Mouse (Mus musculus): ENCODE data around the gene Smim15. TPM values are rescaled to one million over a fixed set of nuclear protein-coding genes. Genes with fewer than 3 reads are reported as not detected.
A peak's percentile ranks its signal among the peaks of the same experiment; 100 is the strongest.

Gene Smim15
- polyA plus RNA-seq, 1 experiment from 2014 or later = 39.3 TPM

DNA sequence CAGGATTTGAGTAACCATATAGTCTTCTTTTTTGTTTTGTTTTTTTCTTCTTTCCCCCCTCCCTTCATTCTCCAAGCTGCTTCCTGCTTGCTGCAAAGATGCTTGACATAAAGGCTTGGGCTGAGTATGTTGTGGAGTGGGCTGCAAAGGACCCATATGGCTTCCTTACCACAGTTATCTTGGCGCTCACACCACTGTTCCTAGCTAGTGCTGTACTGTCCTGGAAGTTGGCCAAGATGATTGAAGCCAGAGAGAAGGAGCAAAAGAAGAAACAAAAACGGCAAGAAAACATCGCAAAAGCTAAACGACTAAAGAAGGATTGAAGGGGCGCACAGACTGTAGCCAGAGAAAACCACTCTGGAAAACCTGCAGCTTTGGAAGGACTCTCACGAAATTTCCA, 3.1 kb downstream of the Smim15 start:
- no peaks in the 10 kb centered on the region for H3K9me3 ChIP-seq (ENCODE audit: control insufficient read depth, low read length)
- WGBS = 83% methylated on average over 6 of the region's 6 CpGs

GRCm38 (mm10) chr13:108056896-108057295, 12.7 kb downstream of the Smim15 start:
- Histone ChIP-seq H3K36me3 (ENCODE audit: control insufficient read depth, insufficient read depth, low read length) (no peaks in the 10 kb centered on the region), H3K4me3 (ENCODE audit: low read length) (no peak overlapping the region), H3K27ac (ENCODE audit: low read depth, low read length) (no peak overlapping the region), H3K9me3 (ENCODE audit: control insufficient read depth, low read length) (no peaks in the 10 kb centered on the region), H3K9ac (ENCODE audit: low read depth, low read length) (no peak overlapping the region), H3K4me1 (ENCODE audit: control insufficient read depth, insufficient read depth, low read depth, low read length) (peaks cover 3% of the 10 kb centered on the region), H3K27me3 (replicated peaks; ENCODE audit: control insufficient read depth, insufficient read depth, low read length) (no peaks in the 10 kb centered on the region), H3K4me2 (ENCODE audit: low read length) (no peak overlapping the region)
- no peak for ATAC-seq
- 81% methylated on average over 3 of the region's 3 CpGs for WGBS

More for the DNA sequence above, 3.1 kb downstream of the Smim15 start:
- H3K4me2 ChIP-seq (ENCODE audit: low read length) = no peak overlapping the region
- no peaks in the 10 kb centered on the region for H3K27me3 ChIP-seq (replicated peaks; ENCODE audit: control insufficient read depth, insufficient read depth, low read length)
- no peak overlapping the region for H3K4me3 ChIP-seq (ENCODE audit: low read length)
- no peak for ATAC-seq
- H3K27ac ChIP-seq (ENCODE audit: low read depth, low read length) = no peak overlapping the region
- peaks cover 13% of the 10 kb centered on the region for H3K4me1 ChIP-seq (ENCODE audit: control insufficient read depth, insufficient read depth, low read depth, low read length)
- H3K9ac ChIP-seq (ENCODE audit: low read depth, low read length) = no peak overlapping the region
- no peaks in the 10 kb centered on the region for H3K36me3 ChIP-seq (ENCODE audit: control insufficient read depth, insufficient read depth, low read length)

- H3K4me1 ChIP-seq (ENCODE audit: control insufficient read depth, insufficient read depth, low read depth, low read length) = peaks cover 3% of the 10 kb centered on the region
- no peaks in the 10 kb centered on the region for H3K27me3 ChIP-seq (replicated peaks; ENCODE audit: control insufficient read depth, insufficient read depth, low read length)
- no peak overlapping the region for H3K4me3 ChIP-seq (ENCODE audit: low read length)
- H3K9ac ChIP-seq (ENCODE audit: low read depth, low read length) = no peak overlapping the region
- peak; percentile 50; the same call in 1 of the 2 replicates for ATAC-seq
- H3K27ac ChIP-seq (ENCODE audit: low read depth, low read length) = no peak overlapping the region
- no peaks in the 10 kb centered on the region for H3K36me3 ChIP-seq (ENCODE audit: control insufficient read depth, insufficient read depth, low read length)
- H3K9me3 ChIP-seq (ENCODE audit: control insufficient read depth, low read length) = no peaks in the 10 kb centered on the region
- H3K4me2 ChIP-seq (ENCODE audit: low read length) = no peak overlapping the region
- WGBS = 21% methylated on average over 7 of the region's 7 CpGs
These were observed 16.1 kb downstream of the Smim15 start for GRCm38 (mm10) chr13:108060286-108060885.

- Histone ChIP-seq H3K9me3 (ENCODE audit: control insufficient read depth, low read length) (no peaks in the 10 kb centered on the region), H3K9ac (ENCODE audit: low read depth, low read length) (no peak overlapping the region), H3K4me1 (ENCODE audit: control insufficient read depth, insufficient read depth, low read depth, low read length) (peaks cover 3% of the 10 kb centered on the region), H3K36me3 (ENCODE audit: control insufficient read depth, insufficient read depth, low read length) (no peaks in the 10 kb centered on the region), H3K27ac (ENCODE audit: low read depth, low read length) (no peak overlapping the region), H3K27me3 (replicated peaks; ENCODE audit: control insufficient read depth, insufficient read depth, low read length) (no peaks in the 10 kb centered on the region), H3K4me2 (ENCODE audit: low read length) (no peak overlapping the region), H3K4me3 (ENCODE audit: low read length) (no peak overlapping the region)
- ATAC-seq = no peak
- 37% methylated on average over 8 of the region's 8 CpGs for whole genome bisulfite sequencing
These were observed 16.8 kb downstream of the Smim15 start for GRCm38 (mm10) chr13:108060936-108061578.

DNA sequence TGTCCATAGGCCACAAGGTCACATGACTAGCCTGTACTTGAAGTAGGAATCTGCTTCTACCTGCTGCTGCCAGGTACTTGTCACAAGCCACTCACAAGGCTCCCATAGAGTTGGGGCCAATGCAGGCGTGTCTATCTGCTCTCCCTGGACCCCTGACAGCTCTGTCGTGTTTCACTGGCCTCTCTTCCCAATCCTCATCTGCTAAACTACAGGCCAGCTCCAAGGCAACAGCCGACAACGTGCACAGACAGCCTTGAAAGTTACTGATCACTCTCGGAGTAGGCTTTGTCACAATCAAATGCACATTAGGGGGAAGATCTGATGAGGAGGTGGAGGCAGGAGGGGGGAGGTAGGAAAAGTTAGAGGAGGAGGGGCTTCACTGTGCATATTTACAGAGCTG, 18.7 kb downstream of the Smim15 start:
- H3K27me3 ChIP-seq (replicated peaks; ENCODE audit: control insufficient read depth, insufficient read depth, low read length) = no peaks in the 10 kb centered on the region
- H3K36me3 ChIP-seq (ENCODE audit: control insufficient read depth, insufficient read depth, low read length) = no peaks in the 10 kb centered on the region
- WGBS = 46% methylated on average over 5 of the region's 5 CpGs
- H3K4me3 ChIP-seq (ENCODE audit: low read length) = no peak overlapping the region
- H3K27ac ChIP-seq (ENCODE audit: low read depth, low read length) = no peak overlapping the region
- no peak overlapping the region for H3K4me2 ChIP-seq (ENCODE audit: low read length)
- no peak for ATAC-seq
- no peaks in the 10 kb centered on the region for H3K9me3 ChIP-seq (ENCODE audit: control insufficient read depth, low read length)
- H3K4me1 ChIP-seq (ENCODE audit: control insufficient read depth, insufficient read depth, low read depth, low read length) = peaks cover 3% of the 10 kb centered on the region
- H3K9ac ChIP-seq (ENCODE audit: low read depth, low read length) = no peak overlapping the region

DNA sequence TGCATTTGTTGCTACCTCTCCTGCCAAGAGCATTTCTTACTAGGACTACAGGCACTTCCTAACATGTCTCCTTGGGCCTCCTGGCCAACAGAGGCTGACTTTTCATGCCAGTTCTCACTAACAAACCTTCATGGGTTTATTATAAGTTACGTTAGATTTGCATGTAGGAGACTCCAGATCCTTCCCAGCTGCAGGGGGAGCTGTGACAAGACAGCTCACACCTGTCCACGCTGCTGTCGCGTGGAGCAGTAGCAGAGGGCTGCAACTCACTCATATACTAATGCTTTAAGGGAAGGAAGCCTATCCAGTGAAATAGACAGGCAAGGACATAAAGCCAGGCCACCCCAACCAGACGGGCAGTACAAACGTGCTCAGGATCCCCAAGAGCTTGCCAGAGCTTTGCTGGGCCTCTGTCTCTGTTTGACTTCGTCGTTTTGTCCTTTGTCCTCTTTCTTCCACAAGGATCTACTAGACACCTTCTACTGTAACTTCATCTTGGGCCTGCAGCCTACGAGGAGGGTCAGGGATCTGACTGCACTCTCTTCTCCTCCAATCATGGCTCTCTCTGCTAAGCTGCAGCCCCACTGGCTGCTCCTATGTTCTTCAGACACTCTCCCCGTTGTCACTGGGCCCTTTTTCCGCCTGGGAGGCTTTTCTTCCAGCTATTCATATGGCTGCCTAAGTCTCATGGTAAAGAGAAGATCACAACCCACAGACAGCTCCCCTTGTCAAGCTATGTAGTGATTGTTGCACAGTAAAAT, 19.3 kb downstream of the Smim15 start:
- no peak overlapping the region for H3K9ac ChIP-seq (ENCODE audit: low read depth, low read length)
- WGBS = 50% methylated on average over 11 of the region's 11 CpGs
- no peaks in the 10 kb centered on the region for H3K9me3 ChIP-seq (ENCODE audit: control insufficient read depth, low read length)
- no peak for ATAC-seq
- H3K36me3 ChIP-seq (ENCODE audit: control insufficient read depth, insufficient read depth, low read length) = no peaks in the 10 kb centered on the region
- no peaks in the 10 kb centered on the region for H3K27me3 ChIP-seq (replicated peaks; ENCODE audit: control insufficient read depth, insufficient read depth, low read length)
- no peak overlapping the region for H3K27ac ChIP-seq (ENCODE audit: low read depth, low read length)
- H3K4me2 ChIP-seq (ENCODE audit: low read length) = no peak overlapping the region
- no peak overlapping the region for H3K4me3 ChIP-seq (ENCODE audit: low read length)
- H3K4me1 ChIP-seq (ENCODE audit: control insufficient read depth, insufficient read depth, low read depth, low read length) = peaks cover 3% of the 10 kb centered on the region

DNA sequence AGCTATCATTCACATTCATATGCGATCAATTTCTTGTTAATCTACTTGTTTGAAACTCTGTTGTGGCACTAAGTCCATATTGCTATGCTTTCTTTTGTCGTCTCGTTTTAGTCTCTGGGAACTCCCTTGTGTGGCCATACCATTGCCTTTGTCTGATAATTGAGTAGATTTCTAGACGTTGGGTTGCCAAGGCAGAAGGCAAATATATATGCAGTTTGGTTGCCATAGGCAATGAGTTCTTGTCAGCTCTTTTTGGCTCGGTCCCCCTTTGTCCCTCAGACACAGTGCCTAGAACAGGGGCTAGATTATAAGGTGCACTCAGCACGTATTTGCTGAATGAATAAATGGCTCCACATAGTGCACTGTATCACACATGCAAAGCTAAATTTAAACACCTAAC, 20.1 kb downstream of the Smim15 start:
- ATAC-seq = no peak
- H3K27me3 ChIP-seq (replicated peaks; ENCODE audit: control insufficient read depth, insufficient read depth, low read length) = no peaks in the 10 kb centered on the region
- H3K27ac ChIP-seq (ENCODE audit: low read depth, low read length) = no peak overlapping the region
- H3K9ac ChIP-seq (ENCODE audit: low read depth, low read length) = no peak overlapping the region
- WGBS = 26% methylated on average over 6 of the region's 6 CpGs
- no peak overlapping the region for H3K4me3 ChIP-seq (ENCODE audit: low read length)
- no peaks in the 10 kb centered on the region for H3K9me3 ChIP-seq (ENCODE audit: control insufficient read depth, low read length)
- no peaks in the 10 kb centered on the region for H3K36me3 ChIP-seq (ENCODE audit: control insufficient read depth, insufficient read depth, low read length)
- peaks cover 3% of the 10 kb centered on the region for H3K4me1 ChIP-seq (ENCODE audit: control insufficient read depth, insufficient read depth, low read depth, low read length)
- H3K4me2 ChIP-seq (ENCODE audit: low read length) = no peak overlapping the region

DNA sequence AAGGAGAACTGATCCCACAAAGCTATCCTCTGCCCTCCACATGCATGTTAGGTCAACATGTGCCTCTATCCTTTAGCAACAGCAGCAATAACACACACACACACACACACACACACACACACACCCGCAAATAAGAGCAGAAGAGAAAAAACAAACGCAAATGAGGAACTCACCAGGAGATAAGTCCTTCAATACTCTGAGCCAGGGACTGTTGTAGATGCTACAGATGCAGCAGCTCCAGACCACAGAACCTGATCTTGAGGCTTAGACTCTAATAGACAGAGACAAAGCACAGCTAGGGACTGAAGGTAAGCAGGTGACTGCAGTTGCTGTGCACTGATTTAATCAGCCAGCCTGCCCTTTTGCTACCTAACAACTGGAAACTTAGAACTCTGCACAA, 21.8 kb downstream of the Smim15 start:
- no peaks in the 10 kb centered on the region; the same call in 1 of the 2 replicates for H3K4me1 ChIP-seq (ENCODE audit: control insufficient read depth, insufficient read depth, low read depth, low read length)
- H3K9me3 ChIP-seq (ENCODE audit: control insufficient read depth, low read length) = no peaks in the 10 kb centered on the region
- ATAC-seq = no peak
- no peaks in the 10 kb centered on the region for H3K36me3 ChIP-seq (ENCODE audit: control insufficient read depth, insufficient read depth, low read length)
- whole genome bisulfite sequencing = 77% methylated on average over 2 of the region's 2 CpGs
- H3K27ac ChIP-seq (ENCODE audit: low read depth, low read length) = no peak overlapping the region
- no peak overlapping the region for H3K4me3 ChIP-seq (ENCODE audit: low read length)
- H3K9ac ChIP-seq (ENCODE audit: low read depth, low read length) = no peak overlapping the region
- H3K4me2 ChIP-seq (ENCODE audit: low read length) = no peak overlapping the region
- H3K27me3 ChIP-seq (replicated peaks; ENCODE audit: control insufficient read depth, insufficient read depth, low read length) = no peaks in the 10 kb centered on the region

- no peak overlapping the region for H3K9ac ChIP-seq (ENCODE audit: low read depth, low read length)
- no peak for ATAC-seq
- H3K36me3 ChIP-seq (ENCODE audit: control insufficient read depth, insufficient read depth, low read length) = no peaks in the 10 kb centered on the region
These were observed 24.9 kb downstream of the Smim15 start for GRCm38 (mm10) chr13:108069151-108069550.

More at GRCm38 (mm10) chr13:108069151-108069550, 24.9 kb downstream of the Smim15 start:
- Histone ChIP-seq H3K4me2 (ENCODE audit: low read length) (no peak overlapping the region), H3K4me1 (ENCODE audit: control insufficient read depth, insufficient read depth, low read depth, low read length) (no peaks in the 10 kb centered on the region; the same call in 1 of the 2 replicates), H3K9me3 (ENCODE audit: control insufficient read depth, low read length) (no peaks in the 10 kb centered on the region), H3K4me3 (ENCODE audit: low read length) (no peak overlapping the region), H3K27me3 (replicated peaks; ENCODE audit: control insufficient read depth, insufficient read depth, low read length) (no peaks in the 10 kb centered on the region), H3K27ac (ENCODE audit: low read depth, low read length) (no peak overlapping the region)
- WGBS = 73% methylated on average over 4 of the region's 4 CpGs

All from hindbrain, embryonic 16.5 days (tissue).